Mouse (Mus musculus) CD8-positive naive resting alpha-beta T cell, adult 57 days (primary cell): Measurements from ENCODE around the gene Mettl3. TPM values are rescaled to one million over a fixed set of nuclear protein-coding genes. Genes with fewer than 3 reads are reported as not detected.

Source experiments
- total RNA-seq: library from RNA; stranded (reverse); gene quantifications from one replicate; pipeline ENCODE4 v1.2.4, GENCODE M21; 2023

The Mettl3 gene
- total RNA-seq: 80.6 TPM

DNA sequence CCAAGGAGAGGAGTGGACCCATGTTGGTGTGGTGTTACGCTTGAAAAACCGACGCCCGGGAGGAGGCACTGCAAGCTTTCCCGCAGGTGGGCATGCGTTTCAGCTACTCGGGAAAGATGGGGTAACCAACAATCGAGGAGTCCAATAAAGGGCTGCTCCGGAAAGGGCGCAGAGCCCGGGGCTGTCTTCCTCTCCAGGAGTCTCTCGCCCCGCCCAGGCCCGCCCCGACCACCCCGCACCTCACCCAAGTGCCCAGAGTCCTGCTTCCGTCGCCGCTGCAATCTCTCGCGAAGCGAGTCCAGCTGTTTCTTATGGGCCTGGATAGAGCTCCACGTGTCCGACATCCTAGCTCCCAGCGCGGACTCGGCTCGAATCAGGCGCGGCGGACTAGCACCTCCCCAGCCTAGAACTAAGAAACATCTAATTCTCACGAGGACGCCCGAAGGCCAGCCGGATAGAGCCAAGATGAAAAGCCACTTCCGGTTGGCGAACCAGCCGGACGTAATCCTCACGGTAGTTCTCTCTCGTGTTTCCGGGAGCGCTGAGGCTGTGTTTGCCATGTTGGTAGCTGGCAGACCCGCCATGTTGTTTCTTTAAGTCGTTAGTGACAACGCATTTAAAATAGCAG, at the start of gene Mettl3:
TSS of gene Mettl3 (minus strand) at position 485 of the 628 bp plus-strand sequence.

GRCm38 (mm10) chr14:52327910-52328812, 23.2 kb upstream of the Mettl3 start, which contains the start of gene Sall2:
Gene Sall2 (minus strand): TSS chr14:52328762.

GRCm38 (mm10) chr14:52278932-52279746, 25.8 kb downstream of the Mettl3 start, which contains the start of the genes Tox4 and Rab2b:
Gene Tox4 (plus strand): TSS chr14:52279146.
Gene Rab2b (minus strand): TSS chr14:52279545.

DNA sequence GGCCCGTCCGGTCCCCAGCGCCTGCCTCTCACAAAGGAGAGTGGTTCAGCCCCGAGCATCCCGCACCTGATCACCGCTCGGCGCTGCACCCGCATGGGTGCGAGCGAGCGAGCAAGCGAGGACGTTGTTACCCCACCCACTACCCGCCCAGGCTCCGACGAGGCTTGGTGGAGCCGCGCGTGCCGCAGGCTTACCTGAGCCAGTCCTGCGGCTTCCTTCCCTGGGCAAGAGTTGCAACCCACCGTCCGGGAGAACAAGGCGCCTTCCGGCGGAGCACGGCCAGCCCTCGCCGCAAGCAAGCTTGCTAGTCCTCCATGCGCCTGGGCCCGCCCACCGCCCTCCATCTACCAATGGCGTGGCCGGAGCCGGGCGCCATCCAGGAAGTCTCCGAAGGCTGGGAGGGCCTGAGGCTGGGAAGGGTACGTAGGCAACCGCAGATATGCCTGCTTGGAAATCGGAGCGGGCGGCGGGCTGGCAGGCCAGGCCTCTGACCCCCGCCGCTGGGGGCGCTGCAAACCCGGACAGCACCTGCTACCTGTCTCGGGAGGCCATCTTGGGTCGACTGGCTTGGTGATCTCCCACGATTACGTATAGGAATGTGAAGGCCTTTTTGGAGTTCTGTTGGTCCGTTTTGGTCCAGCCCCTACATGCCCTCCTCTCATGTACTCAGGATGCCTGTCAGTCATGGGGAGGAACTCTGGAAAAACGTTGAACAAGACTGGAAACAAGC, 47.3 kb downstream of the Mettl3 start, which contains the start of gene Chd8:
TSS of gene Chd8 (minus strand) at position 297 of the 730 bp plus-strand sequence.

Other genes with a start within 250 kb of the Mettl3 start
- gene Hnrnpc, start 201.1 kb downstream of the Mettl3 start, total RNA-seq: 439 TPM
- gene Rpgrip1, start 194.4 kb downstream of the Mettl3 start, total RNA-seq: 23.2 TPM
- gene Supt16, start 107.7 kb downstream of the Mettl3 start, total RNA-seq: 63.9 TPM
- gene Chd8, start 47.3 kb downstream of the Mettl3 start, total RNA-seq: 255 TPM
- gene Tox4, start 26.0 kb downstream of the Mettl3 start, total RNA-seq: 103 TPM
- 15.4 TPM for gene Rab2b, start 25.6 kb downstream of the Mettl3 start, total RNA-seq
- 2.6 TPM for gene Sall2, start 23.6 kb upstream of the Mettl3 start, total RNA-seq
- not detected for gene Olfr1513, start 51.3 kb upstream of the Mettl3 start, total RNA-seq
- not detected for gene Olfr1512, start 74.0 kb upstream of the Mettl3 start, total RNA-seq
- not detected for gene Olfr1511, start 92.3 kb upstream of the Mettl3 start, total RNA-seq
- gene Olfr1510, start 109.2 kb upstream of the Mettl3 start, total RNA-seq: not detected
- not detected for gene Olfr1509, start 137.9 kb upstream of the Mettl3 start, total RNA-seq
- not detected for gene Olfr1508, start 162.4 kb upstream of the Mettl3 start, total RNA-seq
- gene Olfr1507, start 190.6 kb upstream of the Mettl3 start, total RNA-seq: 0.64 TPM